Mouse (Mus musculus) brain, embryonic 14.5 days (tissue): ENCODE measurements around the gene Dnajc22. TPM values are rescaled to one million over a fixed set of nuclear protein-coding genes. Genes with fewer than 3 reads are reported as not detected.
A peak's percentile ranks its signal among the peaks of the same experiment; 100 is the strongest.

Experiments
- DNase-seq: peaks from one replicate; pipeline ENCODE4 v3.0.0-alpha.2; 2011; ENCODE audit warnings: low read depth
- CTCF ChIP-seq: fragments of 200-500 bp; IDR thresholded peaks from 2 replicates; pipeline ENCODE4 v1.5.1; 2012; ENCODE audit warnings: inconsistent platforms, mild to moderate bottlenecking, moderate library complexity, borderline replicate concordance; ENCODE audit not compliant: insufficient read depth, insufficient read length; ENCODE audit errors: extremely low read depth
- POLR2A ChIP-seq: fragments of 200-500 bp; IDR thresholded peaks from 2 replicates; pipeline ENCODE4 v1.6.1; 2012; ENCODE audit warnings: mild to moderate bottlenecking, inconsistent platforms, borderline replicate concordance; ENCODE audit not compliant: poor library complexity, insufficient read depth, insufficient read length, severe bottlenecking; ENCODE audit errors: extremely low read depth
- polyA plus RNA-seq: library from polyadenylated mRNA; depleted of rRNA; stranded (reverse); fragments of >200 nt; gene quantifications from 2 replicates; pipeline ENCODE4 v1.2.3, GENCODE M21; 2012

The Dnajc22 gene
- polyA plus RNA-seq, 1 experiment, result 0.82 TPM

GRCm38 (mm10) chr15:99099984-99100383 is 7.0 kb downstream of the Dnajc22 start:
- TF ChIP-seq CTCF (no peak), POLR2A (no peak)
- DNase-seq, result no peak

GRCm38 (mm10) chr15:99105238-99105637 is 12.3 kb downstream of the Dnajc22 start:
- no peak for DNase-seq
- TF ChIP-seq POLR2A (no peak), CTCF (no peak)

- no peak for TF ChIP-seq CTCF
- TF ChIP-seq POLR2A, result no peak
- no peak for DNase-seq
These were observed 14.9 kb downstream of the Dnajc22 start for GRCm38 (mm10) chr15:99107866-99108265.

- TF ChIP-seq POLR2A, result no peak
- no peak for TF ChIP-seq CTCF
- no peak for DNase-seq
These were observed 18.2 kb downstream of the Dnajc22 start for GRCm38 (mm10) chr15:99111139-99111538.

GRCm38 (mm10) chr15:99111809-99112208 is 18.8 kb downstream of the Dnajc22 start:
- TF ChIP-seq POLR2A, result no peak
- TF ChIP-seq CTCF, result no peak
- no peak for DNase-seq

- no peak for TF ChIP-seq CTCF
- no peak for TF ChIP-seq POLR2A
- no peak for DNase-seq
These were observed 19.9 kb downstream of the Dnajc22 start for GRCm38 (mm10) chr15:99112843-99113395.

GRCm38 (mm10) chr15:99113396-99113975 is 20.5 kb downstream of the Dnajc22 start:
- TF ChIP-seq POLR2A (no peak), CTCF (peak; percentile 32; the same call in 1 of the 2 replicates)
- DNase-seq, result no peak

GRCm38 (mm10) chr15:99114312-99115064 is 21.5 kb downstream of the Dnajc22 start:
- DNase-seq, result no peak
- TF ChIP-seq CTCF (no peak), POLR2A (no peak)

GRCm38 (mm10) chr15:99115065-99115423 is 22.1 kb downstream of the Dnajc22 start:
- DNase-seq, result no peak
- TF ChIP-seq CTCF (no peak), POLR2A (no peak)

GRCm38 (mm10) chr15:99116539-99116938 is 23.6 kb downstream of the Dnajc22 start:
- DNase-seq, result no peak
- TF ChIP-seq POLR2A (no peak), CTCF (no peak)

GRCm38 (mm10) chr15:99120814-99121213 is 27.8 kb downstream of the Dnajc22 start:
- DNase-seq, result no peak
- no peak for TF ChIP-seq CTCF
- TF ChIP-seq POLR2A, result no peak
